8 mouse cellular contexts compared by ENCODE assay signal in the genomic region with DNA sequence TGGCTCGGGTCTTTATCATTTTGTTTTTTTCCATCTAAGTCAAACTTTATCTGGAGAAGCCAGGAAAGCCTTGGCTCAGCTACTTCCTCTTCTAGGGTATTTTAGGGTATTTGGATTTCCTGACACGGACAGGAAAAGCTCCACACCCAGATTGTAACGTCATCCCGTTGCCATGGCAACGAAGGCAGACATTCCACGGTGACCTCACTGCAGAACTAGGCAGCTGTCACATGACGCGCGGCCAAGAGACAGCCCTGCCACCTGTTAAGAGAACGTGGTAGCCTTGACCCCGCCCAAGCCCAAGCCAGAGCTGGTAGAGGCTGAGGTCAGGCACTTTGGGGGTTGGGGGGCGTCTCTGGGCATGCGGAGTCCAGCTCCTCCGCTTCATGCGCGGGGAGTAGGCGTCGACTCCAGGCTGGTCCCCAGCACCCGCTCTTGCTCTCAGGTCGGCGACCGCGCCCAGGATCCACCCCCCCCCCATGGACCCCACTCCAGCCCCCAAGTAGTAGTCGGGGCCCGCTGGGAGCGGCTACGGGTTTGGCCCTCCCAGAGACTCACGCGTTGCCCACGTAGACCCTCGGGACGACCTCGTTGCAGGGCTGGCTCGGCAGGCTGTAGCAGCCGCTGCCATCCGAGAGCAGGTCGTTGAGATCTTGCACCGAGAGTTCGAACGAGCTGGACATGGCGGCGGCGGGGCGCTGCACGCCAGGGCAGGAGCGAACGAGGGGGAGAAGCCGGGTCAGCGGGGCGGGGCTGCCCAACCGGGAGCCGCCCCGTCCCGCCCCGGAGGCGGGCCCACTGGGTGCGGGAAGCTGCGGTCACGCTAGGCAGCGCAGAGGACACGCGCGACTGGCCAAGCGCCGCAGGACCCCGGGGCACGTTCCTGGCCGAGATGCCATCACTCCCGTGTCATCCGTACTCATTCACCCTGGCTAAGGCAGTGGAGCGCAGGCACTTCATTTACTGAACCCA. TPM values are rescaled to one million over a fixed set of nuclear protein-coding genes. Genes with fewer than 3 reads are reported as not detected.
DNase-seq lines count a peak whose midpoint lies in the region; ATAC-seq lines count a peak whose summit lies in the region.

A gene (plus strand): TSS at position 226 of the 972 bp plus-strand sequence.

- H3K27me3 ChIP-seq in intestine, embryonic 16.5 days (replicated peaks; ENCODE audit: control insufficient read depth, insufficient read depth, low read length): no peaks in the 10 kb centered on the region

- peak; percentile 90 for ATAC-seq in intestine, embryonic 16.5 days

- H3K27ac ChIP-seq in intestine, embryonic 16.5 days (ENCODE audit: low read length): peak within 1 kb of the TSS; percentile 90

- H3K4me3 ChIP-seq in intestine, embryonic 16.5 days (ENCODE audit: low read length): peak within 1 kb of the TSS; percentile 77

- intact Hi-C loops in gastrocnemius, postnatal 36 days (cut with DNase I): no loop called here
- intact Hi-C loops in left cerebral cortex, postnatal 25 days (cut with DNase I): loop anchor here (1.0 to 5.0 kb wide), 3 partner anchors 42 to 153 kb away; a partner anchor contains a TSS

- peaks cover 17% of the 10 kb centered on the region for H3K4me1 ChIP-seq in intestine, embryonic 16.5 days (ENCODE audit: control insufficient read depth, insufficient read depth, low read length)

- H3K9ac ChIP-seq in intestine, embryonic 16.5 days (ENCODE audit: low read depth, low read length): peak within 1 kb of the TSS; percentile 86

- WGBS in intestine, embryonic 16.5 days: under 1% methylated on average over 70 of the region's 71 CpGs

- H3K9me3 ChIP-seq in intestine, embryonic 16.5 days (ENCODE audit: control insufficient read depth, low read length): no peaks in the 10 kb centered on the region

- H3K36me3 ChIP-seq in intestine, embryonic 16.5 days (ENCODE audit: control insufficient read depth, insufficient read depth, low read length): no peaks in the 10 kb centered on the region

- DNase-seq in adrenal gland, postnatal 10 days: peak; percentile 94
- DNase-seq in embryo, embryonic 11.5 days (ENCODE audit: low read depth, low spot score): peak; percentile 93
- DNase-seq in gastrocnemius, postnatal 36 days: peak; percentile 92 to 94
- DNase-seq in left cerebral cortex, postnatal 25 days (ENCODE audit: low spot score in 2 of 2): peak; percentile 97 to 98
- DNase-seq in mesoderm, embryonic 11.5 days (ENCODE audit: low read depth, low spot score): peak; percentile 98
- DNase-seq in right cerebral cortex, postnatal 25 days: peak; percentile 93
- peak; percentile 86 to 92 for DNase-seq in urinary bladder, postnatal 4 days (ENCODE audit: low spot score in 2 of 2)

- peak within 1 kb of the TSS; percentile 99 for H3K4me2 ChIP-seq in intestine, embryonic 16.5 days (ENCODE audit: low read depth, low read length)

RNA-seq across cellular contexts. Expression of the gene that starts here (rescaled TPM):
- total RNA-seq in adrenal gland, postnatal 10 days (2021): not detected
- not detected for total RNA-seq in gastrocnemius, postnatal 36 days (2021)
- polyA plus RNA-seq in intestine, embryonic 16.5 days (2015; fragmentation: Nextera tagmentation; extraction: Ambion mirVana): not detected in 2 replicates
- total RNA-seq in left cerebral cortex, postnatal 25 days (2021): not detected

Comparison
In these comparisons a context has a peak if more than half of its experiments do, and no peak if none do; other contexts are left out.
1. Peak in every context shown above with its lines: DNase-seq, ATAC-seq, H3K4me3 ChIP-seq and H3K27ac ChIP-seq.
2. Peak in DNase-seq in adrenal gland, postnatal 10 days; RNA of the gene not detected or under 1 TPM.
3. Peak in DNase-seq in gastrocnemius, postnatal 36 days; RNA of the gene not detected or under 1 TPM.
4. Peak in ATAC-seq, H3K4me3 ChIP-seq, H3K27ac ChIP-seq, H3K9ac ChIP-seq and H3K4me2 ChIP-seq in intestine, embryonic 16.5 days; RNA of the gene not detected or under 1 TPM.
5. Peak in DNase-seq in left cerebral cortex, postnatal 25 days; RNA of the gene not detected or under 1 TPM.